Mouse (Mus musculus) thymus, adult 2 months (tissue): ENCODE data around the gene Ugt8a.

Source experiments
- CTCF ChIP-seq: fragments of 200-500 bp; IDR thresholded peaks from 2 replicates; pipeline ENCODE4 v1.5.1; 2012; ENCODE audit warnings: mild to moderate bottlenecking, control low read depth, low read length, moderate library complexity, borderline replicate concordance; ENCODE audit not compliant: control insufficient read depth, poor library complexity, insufficient read depth; ENCODE audit errors: extremely low read depth
- POLR2A ChIP-seq: fragments of 200-500 bp; IDR thresholded peaks from 2 replicates; pipeline ENCODE4 v1.6.1; 2012; ENCODE audit warnings: mild to moderate bottlenecking, low read length, control low read depth, moderate library complexity; ENCODE audit not compliant: control insufficient read depth, poor library complexity, insufficient read depth; ENCODE audit errors: extremely low read depth

GRCm38 (mm10) chr3:125983707-125984420 lies 45.4 kb upstream of the Ugt8a start:
- TF ChIP-seq CTCF: no peak
- TF ChIP-seq POLR2A: no peak
